In the genomic region with DNA sequence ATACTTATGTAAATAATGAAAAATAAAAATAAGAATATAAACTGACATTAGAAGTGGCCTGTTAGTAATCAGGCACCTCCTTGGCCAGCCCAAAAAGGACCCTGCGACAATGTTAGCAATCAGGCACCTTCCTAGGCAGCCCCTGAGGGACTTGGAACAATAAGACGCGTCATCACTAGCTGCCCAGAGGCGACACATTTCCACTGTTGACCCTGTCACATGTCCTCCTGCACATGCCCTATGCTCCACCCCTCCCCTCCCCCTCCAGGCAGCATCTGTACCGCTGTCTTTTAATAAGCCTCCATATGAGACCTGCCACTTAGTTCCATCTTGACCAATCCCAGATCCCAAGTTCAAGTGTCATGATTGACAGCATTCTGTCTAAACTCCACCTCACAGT, we compare ENCODE assay signal across 15 mouse cellular contexts.
DNase-seq lines count a peak whose midpoint lies in the region; ATAC-seq and TF ChIP-seq lines count a peak whose summit lies in the region.
"Had no signal": no experiment of that assay in that cellular context is flagged by ENCODE, and none has a peak within 500 bp of the region (broad histone marks: within the 10 kb centered on the region; RNA-seq: fewer than 3 reads in every experiment).

No protein-coding gene starts in this region.

- no peaks in the 10 kb centered on the region for H3K36me3 ChIP-seq in heart, embryonic 13.5 days
- no peaks in the 10 kb centered on the region for H3K36me3 ChIP-seq in heart, embryonic 11.5 days (ENCODE audit: control insufficient read depth, insufficient read depth, low read length)
- H3K36me3 ChIP-seq in lung, embryonic 14.5 days (ENCODE audit: insufficient read depth): no peaks in the 10 kb centered on the region
- no peaks in the 10 kb centered on the region for H3K36me3 ChIP-seq in ES-E14 (ENCODE audit: control insufficient read depth, insufficient read depth, low read length, poor library complexity, severe bottlenecking)
- H3K36me3 ChIP-seq: limb, embryonic 15.5 days had no signal

- H3K9ac ChIP-seq in heart, embryonic 13.5 days: no peak overlapping the region
- H3K9ac ChIP-seq in heart, embryonic 11.5 days (ENCODE audit: low read depth, low read length): no peak overlapping the region
- no peak overlapping the region for H3K9ac ChIP-seq in lung, embryonic 14.5 days
- peak overlapping the region; percentile 39; the same call in 1 of the 2 replicates for H3K9ac ChIP-seq in ES-E14 (ENCODE audit: insufficient read depth, low read depth, low read length, poor library complexity, severe bottlenecking)
- H3K9ac ChIP-seq: limb, embryonic 15.5 days had no signal

- H3K27me3 ChIP-seq in heart, embryonic 13.5 days (replicated peaks): no peaks in the 10 kb centered on the region
- H3K27me3 ChIP-seq in heart, embryonic 11.5 days (ENCODE audit: control insufficient read depth, insufficient read depth, low read length): no peaks in the 10 kb centered on the region
- no peaks in the 10 kb centered on the region for H3K27me3 ChIP-seq in lung, embryonic 14.5 days (ENCODE audit: insufficient read depth, low read length)
- H3K27me3 ChIP-seq: limb, embryonic 15.5 days; Patski had no signal

- 0 out of 2 replicates have a peak overlapping the region, but pooled peaks have one; percentile 66 for H3K27ac ChIP-seq in heart, embryonic 13.5 days (replicated peaks)
- H3K27ac ChIP-seq in heart, embryonic 11.5 days (ENCODE audit: low read depth, low read length): no peak overlapping the region
- no peak overlapping the region for H3K27ac ChIP-seq in lung, embryonic 14.5 days (ENCODE audit: low read depth)
- H3K27ac ChIP-seq in ES-E14 (ENCODE audit: insufficient read depth, low read depth, low read length, poor library complexity, severe bottlenecking): no peak overlapping the region
- H3K27ac ChIP-seq: limb, embryonic 15.5 days had no signal

- DNase-seq in adrenal gland, postnatal 14 days: peak; percentile 21
- DNase-seq in adrenal gland, adult 18-20 months (ENCODE audit: low spot score in 2 of 2): no peak
- DNase-seq in lung, embryonic 14.5 days: peak; percentile 46
- DNase-seq in lung, postnatal 25 days (ENCODE audit: low spot score): no peak
- DNase-seq in ES-E14 (ENCODE audit: low read depth, low spot score) (peak; percentile 42), MN1 (ENCODE audit: low spot score) (no peak)
- DNase-seq: adrenal gland, adult 2 months; cerebellum, adult 8-10 months; gastrocnemius, postnatal 14 days; lung, adult 2 months; right cerebral cortex, postnatal 4 days had no signal

- H3K4me3 ChIP-seq in heart, embryonic 13.5 days: no peak overlapping the region
- H3K4me3 ChIP-seq in heart, embryonic 11.5 days (ENCODE audit: low read depth, low read length): no peak overlapping the region
- no peak overlapping the region for H3K4me3 ChIP-seq in lung, embryonic 14.5 days (ENCODE audit: low read depth, low read length)
- no peak overlapping the region for H3K4me3 ChIP-seq in ES-E14 (ENCODE audit: insufficient read depth in 1 of 2, low read depth in 1 of 2, low read length in 2 of 2, poor library complexity in 1 of 2, severe bottlenecking in 1 of 2)
- H3K4me3 ChIP-seq: limb, embryonic 15.5 days had no signal

- in situ Hi-C loops in ES-E14 (cut with MboI; ENCODE audit: low sequenced_read_pairs in 2 of 2, unreplicated experiment in 2 of 2): no loop called here

- WGBS in heart, embryonic 13.5 days: 57% methylated on average over 5 of the region's 5 CpGs
- 50% methylated on average over 5 of the region's 5 CpGs for WGBS in heart, embryonic 11.5 days (ENCODE audit: insufficient replicate concordance)
- WGBS in lung, embryonic 14.5 days: 54% methylated on average over 5 of the region's 5 CpGs

- no peaks in the 10 kb centered on the region for H3K9me3 ChIP-seq in heart, embryonic 13.5 days
- H3K9me3 ChIP-seq in heart, embryonic 11.5 days (replicated peaks; ENCODE audit: control insufficient read depth, low read length): no peaks in the 10 kb centered on the region
- H3K9me3 ChIP-seq in lung, embryonic 14.5 days (ENCODE audit: low read depth, low read length): no peaks in the 10 kb centered on the region
- no peaks in the 10 kb centered on the region for H3K9me3 ChIP-seq in ES-E14 (ENCODE audit: control insufficient read depth, insufficient read depth, low read depth, low read length)
- H3K9me3 ChIP-seq: limb, embryonic 15.5 days had no signal

- ATAC-seq in heart, embryonic 13.5 days (ENCODE audit: extremely low read depth, insufficient number of reproducible peaks, low FRiP score, low TSS enrichment): no peak
- no peak for ATAC-seq in heart, embryonic 11.5 days (replicated peaks; ENCODE audit: insufficient number of reproducible peaks, low FRiP score, low TSS enrichment)
- ATAC-seq in lung, embryonic 14.5 days (ENCODE audit: insufficient read depth): no peak
- ATAC-seq: Patski had no signal

- TF ChIP-seq CTCF in lung, embryonic 14.5 days (IDR thresholded peaks at IDR 0.05; ENCODE audit: low read depth): no peak

- H3K4me1 ChIP-seq in heart, embryonic 13.5 days: peaks cover 42% of the 10 kb centered on the region
- H3K4me1 ChIP-seq in heart, embryonic 11.5 days (ENCODE audit: control insufficient read depth, insufficient read depth, low read length): peaks cover 17% of the 10 kb centered on the region
- peaks cover 9% of the 10 kb centered on the region for H3K4me1 ChIP-seq in lung, embryonic 14.5 days (ENCODE audit: insufficient read depth)
- peaks cover 3 to 7% of the 10 kb centered on the region in 2 experiments; a peak in 2 of 4 replicates for H3K4me1 ChIP-seq in ES-E14 (ENCODE audit: control insufficient read depth in 2 of 2, insufficient read depth in 2 of 2, low read length in 2 of 2, poor library complexity in 1 of 2)

- H3K4me2 ChIP-seq in heart, embryonic 13.5 days: no peak overlapping the region
- no peak overlapping the region for H3K4me2 ChIP-seq in heart, embryonic 11.5 days
- no peak overlapping the region for H3K4me2 ChIP-seq in lung, embryonic 14.5 days
- H3K4me2 ChIP-seq: limb, embryonic 15.5 days had no signal

TF ChIP-seq in ES-E14, 5 proteins besides CTCF, POLR2A, EP300 and RAD21:
- TF ChIP-seq CHD2 (IDR thresholded peaks at IDR 0.05; ENCODE audit: low read depth, low read length) (no peak), HCFC1 (IDR thresholded peaks at IDR 0.05; ENCODE audit: borderline replicate concordance, insufficient read depth, low read length) (peak; percentile 56; the same call in 1 of the 2 replicates), ZNF384 (IDR thresholded peaks at IDR 0.05; ENCODE audit: low read depth, low read length) (no peak)

Comparison
In these comparisons a context has a peak if more than half of its experiments do, and no peak if none do; other contexts are left out.
1. DNase-seq: peak in adrenal gland, postnatal 14 days (single experiment), lung, embryonic 14.5 days (single experiment) and ES-E14 (single experiment); none in adrenal gland, adult 18-20 months (0 of 2), lung, postnatal 25 days (single experiment) and MN1 (single experiment).